Mouse (Mus musculus) neural tube, embryonic 15.5 days (tissue): ENCODE data around the gene Fam118b. TPM values are rescaled to one million over a fixed set of nuclear protein-coding genes. Genes with fewer than 3 reads are reported as not detected.
A peak's percentile ranks its signal among the peaks of the same experiment; 100 is the strongest.

Experiments
- ATAC-seq: fragments of 200-750 bp; cut with Nextera tagmentation; 2 replicates; pipeline ENCODE4 v1.8.0; 2017; ENCODE audit warnings: mild to moderate bottlenecking, moderate TSS enrichment, moderate library complexity; ENCODE audit not compliant: low FRiP score
- H3K27ac ChIP-seq: fragments of 300-500 bp; sonication (generic); replicated peaks from 2 replicates; pipeline ENCODE4 v1.5.1; 2015; ENCODE audit warnings: mild to moderate bottlenecking, inconsistent platforms
- H3K27me3 ChIP-seq: fragments of 300-500 bp; sonication (generic); replicated peaks from 2 replicates; pipeline ENCODE4 v1.6.1; 2015; ENCODE audit warnings: inconsistent platforms
- H3K36me3 ChIP-seq: fragments of 300-500 bp; sonication (generic); 2 replicates; pipeline ENCODE4 v1.6.1; 2015; ENCODE audit warnings: inconsistent platforms
- H3K4me1 ChIP-seq: fragments of 300-500 bp; sonication (generic); 2 replicates; pipeline ENCODE4 v1.6.1; 2015; ENCODE audit warnings: inconsistent platforms
- H3K4me2 ChIP-seq: fragments of 300-500 bp; sonication (generic); 2 replicates; pipeline ENCODE4 v1.6.1; 2015; ENCODE audit warnings: inconsistent platforms, mild to moderate bottlenecking, moderate library complexity
- H3K4me3 ChIP-seq: fragments of 300-500 bp; sonication (generic); replicated peaks from 2 replicates; pipeline ENCODE4 v1.5.1; 2015; ENCODE audit warnings: mild to moderate bottlenecking, inconsistent platforms
- H3K9ac ChIP-seq: fragments of 300-500 bp; sonication (generic); replicated peaks from 2 replicates; pipeline ENCODE4 v1.6.1; 2015; ENCODE audit warnings: mild to moderate bottlenecking, inconsistent platforms
- H3K9me3 ChIP-seq: fragments of 300-500 bp; sonication (generic); replicated peaks from 2 replicates; pipeline ENCODE4 v1.6.1; 2016; ENCODE audit warnings: inconsistent platforms
- WGBS: fragments of 180-500 bp; shearing (Covaris S2); methylation state at CpG from one replicate; pipeline ENCODE4 v1.1.7; 2015; ENCODE audit warnings: mixed read lengths; 5-methylcytosine and 5-hydroxymethylcytosine counted together
- polyA plus RNA-seq: library from polyadenylated mRNA; unstranded; fragments of >200 nt; fragmentation: Nextera tagmentation; extraction: Ambion mirVana; gene quantifications from 2 replicates; pipeline ENCODE4 v1.2.1, GENCODE M21; 2015

The Fam118b gene
- polyA plus RNA-seq, 1 experiment from 2014 or later, result 47.5 TPM

DNA sequence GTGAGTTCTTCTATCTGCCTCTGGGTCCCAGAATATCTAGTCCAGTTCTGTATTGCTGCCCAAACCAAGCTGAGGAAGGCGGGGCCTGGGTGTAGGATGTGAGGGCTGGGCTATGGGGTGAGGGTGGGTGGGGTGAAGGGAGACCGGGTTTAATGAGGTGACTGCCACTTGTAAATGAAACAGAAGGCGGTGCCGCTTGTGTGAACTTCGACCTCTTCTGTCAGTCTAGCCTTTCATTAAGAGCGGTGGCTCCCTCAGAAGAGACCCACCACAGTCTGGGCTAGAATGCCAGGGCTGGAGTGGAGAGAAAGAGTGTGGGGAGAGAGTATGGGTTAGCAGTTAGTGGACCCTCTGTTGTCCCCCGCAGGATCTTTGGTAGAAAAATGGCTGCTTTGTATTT is 22.4 kb upstream of the Fam118b start:
- Histone ChIP-seq H3K27me3 (peaks cover 36% of the 10 kb centered on the region), H3K4me2 (no peak overlapping the region)

DNA sequence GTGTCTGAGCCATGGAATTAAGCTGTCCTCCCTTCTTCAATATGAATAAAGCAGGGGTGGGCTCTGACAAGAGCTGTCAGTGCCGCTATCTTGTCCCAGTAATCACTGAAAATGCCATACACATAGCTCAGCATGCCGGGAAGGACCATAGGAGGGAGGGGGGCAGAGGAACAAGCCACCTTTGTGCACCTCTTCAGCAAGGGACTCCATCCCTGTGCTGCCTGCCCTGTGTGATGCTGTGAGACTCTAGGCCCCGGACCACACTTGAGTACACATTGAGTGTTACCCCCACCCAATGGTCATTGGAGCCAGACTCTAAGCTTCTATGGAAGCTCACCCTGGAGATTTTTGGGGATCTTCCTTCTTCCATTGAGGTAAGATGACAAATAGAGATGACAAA is 18.7 kb upstream of the Fam118b start:
- Histone ChIP-seq H3K27me3 (peaks cover 47% of the 10 kb centered on the region), H3K4me2 (no peak overlapping the region), H3K36me3 (no peaks in the 10 kb centered on the region), H3K9me3 (no peaks in the 10 kb centered on the region), H3K4me1 (no peaks in the 10 kb centered on the region), H3K9ac (no peak overlapping the region), H3K27ac (no peak overlapping the region), H3K4me3 (no peak overlapping the region)
- no peak for ATAC-seq
- 95% methylated on average over 3 of the region's 3 CpGs for WGBS

More for the DNA sequence above, 22.4 kb upstream of the Fam118b start:
- Histone ChIP-seq H3K4me1 (no peaks in the 10 kb centered on the region), H3K4me3 (no peak overlapping the region), H3K9ac (no peak overlapping the region), H3K27ac (no peak overlapping the region), H3K9me3 (no peaks in the 10 kb centered on the region), H3K36me3 (no peaks in the 10 kb centered on the region)
- 22% methylated on average over 7 of the region's 7 CpGs for WGBS
- ATAC-seq, result no peak

DNA sequence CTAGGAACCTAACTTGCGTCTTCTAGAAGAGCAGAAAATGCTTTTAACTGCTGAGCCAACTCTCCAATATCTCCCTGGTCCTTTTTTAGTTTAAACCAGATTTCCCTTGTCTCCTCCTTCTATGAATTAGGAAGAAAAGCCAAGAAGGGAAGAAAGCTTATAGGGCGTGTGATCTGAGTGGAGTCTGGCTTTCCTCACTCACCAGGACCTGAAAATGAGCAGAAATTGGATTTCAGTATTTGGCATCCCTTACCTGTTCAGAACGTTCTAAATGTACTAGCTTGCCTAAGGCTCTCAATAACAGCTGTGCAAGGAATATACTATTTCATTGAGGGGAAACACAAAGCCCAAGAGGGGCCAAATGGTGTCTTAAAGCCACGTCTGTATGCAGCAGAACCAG is 16.7 kb upstream of the Fam118b start:
- no peak overlapping the region for H3K9ac ChIP-seq
- H3K9me3 ChIP-seq, result no peaks in the 10 kb centered on the region
- peaks cover 41% of the 10 kb centered on the region for H3K27me3 ChIP-seq
- H3K27ac ChIP-seq, result no peak overlapping the region
- no peak overlapping the region for H3K4me3 ChIP-seq
- WGBS, result 90% methylated on average over 4 of the region's 4 CpGs
- no peaks in the 10 kb centered on the region for H3K36me3 ChIP-seq
- no peaks in the 10 kb centered on the region for H3K4me1 ChIP-seq
- no peak for ATAC-seq
- H3K4me2 ChIP-seq, result no peak overlapping the region

DNA sequence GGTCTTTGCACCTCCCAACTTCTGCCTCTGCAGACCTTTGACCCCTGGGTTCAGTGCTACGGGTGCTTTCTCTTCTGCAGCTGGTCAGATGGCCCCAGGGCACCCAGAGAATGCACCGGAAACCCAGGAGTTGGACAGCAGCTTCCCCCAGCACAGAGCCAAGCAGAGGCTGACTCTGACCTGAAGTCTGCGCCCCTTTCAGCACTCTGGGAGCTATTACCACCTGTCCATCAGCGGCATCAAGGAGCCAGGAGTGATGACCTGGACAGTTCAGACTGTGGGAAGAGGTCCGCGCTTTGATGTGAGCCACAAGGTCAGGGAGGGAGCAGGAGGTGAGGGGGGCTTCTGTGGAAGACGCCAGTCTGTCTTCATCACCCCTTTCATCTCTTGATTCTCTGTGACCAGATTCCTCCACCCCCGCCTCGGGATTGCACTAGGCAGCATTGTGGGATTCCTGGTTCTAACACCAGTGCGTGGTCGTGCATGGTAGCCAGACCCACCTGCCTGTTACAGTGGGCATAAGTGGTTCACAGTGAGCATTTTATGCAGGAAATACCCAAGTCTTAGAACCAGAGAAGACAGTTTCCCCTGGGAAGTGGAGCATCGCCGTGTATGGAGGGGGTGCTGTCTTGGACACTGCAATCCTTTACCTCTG is 15.9 kb upstream of the Fam118b start:
- no peak overlapping the region for H3K4me2 ChIP-seq
- 0 out of 2 replicates have a peak, but pooled peaks have one; percentile 29 for ATAC-seq
- WGBS, result 77% methylated on average over 13 of the region's 13 CpGs
- no peaks in the 10 kb centered on the region for H3K4me1 ChIP-seq
- no peak overlapping the region for H3K4me3 ChIP-seq
- H3K9me3 ChIP-seq, result no peaks in the 10 kb centered on the region
- no peak overlapping the region for H3K9ac ChIP-seq
- H3K27ac ChIP-seq, result no peak overlapping the region
- H3K27me3 ChIP-seq, result peaks cover 35% of the 10 kb centered on the region
- H3K36me3 ChIP-seq, result no peaks in the 10 kb centered on the region

DNA sequence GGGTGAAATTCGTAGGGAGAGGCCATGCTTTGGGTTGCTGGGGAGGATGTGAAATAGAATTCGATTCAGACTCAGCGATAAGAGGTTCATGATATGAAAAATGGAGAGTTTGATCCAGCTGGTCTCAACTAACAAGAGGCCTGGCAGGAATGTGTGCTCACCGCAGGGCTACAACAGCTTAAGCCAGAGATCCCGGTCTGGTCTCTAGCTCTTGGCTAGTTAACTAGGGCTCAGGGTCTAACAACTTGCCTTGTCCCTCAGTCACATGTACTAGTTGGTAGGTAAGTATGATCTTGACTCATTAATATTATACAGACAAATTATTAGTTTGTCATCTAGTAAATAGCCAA is 15.2 kb upstream of the Fam118b start:
- no peak for ATAC-seq
- no peak overlapping the region for H3K9ac ChIP-seq

DNA sequence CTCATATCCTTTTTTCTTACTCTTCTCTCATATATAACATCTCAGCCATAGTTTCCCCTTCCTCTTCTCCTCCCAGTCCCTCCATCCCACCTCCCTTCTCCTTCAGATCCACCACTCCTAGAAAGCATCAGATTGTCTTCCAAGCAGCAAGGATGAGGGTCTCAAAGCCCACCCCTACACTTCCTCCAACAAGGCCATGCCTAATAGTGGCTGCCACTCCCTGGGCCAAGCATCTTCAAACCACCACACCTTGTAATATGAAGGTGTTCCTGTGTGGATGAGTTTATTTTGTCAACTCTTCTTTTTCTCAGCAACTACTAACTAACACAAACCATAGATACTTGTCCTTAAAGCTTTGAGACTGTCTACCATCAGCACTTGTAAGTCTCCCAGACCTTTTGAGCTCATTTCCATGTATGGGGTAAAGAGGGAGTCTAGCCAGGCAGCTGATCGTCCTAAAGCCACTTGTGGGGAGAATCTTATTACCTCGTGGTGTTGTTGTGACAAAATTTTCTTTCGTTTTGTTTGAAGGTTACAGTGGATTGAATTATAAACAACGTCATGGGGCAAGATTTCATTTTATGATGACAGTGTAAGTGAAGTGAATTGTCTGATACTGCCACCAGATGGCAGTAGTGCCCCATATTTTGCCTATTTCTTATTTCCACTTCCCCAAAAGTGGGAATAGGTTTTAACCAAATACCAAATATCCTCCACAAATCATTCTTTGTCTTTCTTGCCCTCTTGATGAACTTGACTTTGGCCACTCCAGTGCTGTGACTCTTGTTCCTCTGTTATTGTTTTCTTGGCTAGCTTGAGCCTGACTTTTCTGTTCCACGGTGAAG is 14.6 kb upstream of the Fam118b start:
- WGBS, result 15% methylated on average over 5 of the region's 5 CpGs
- H3K9ac ChIP-seq, result no peak overlapping the region
- H3K27me3 ChIP-seq, result peaks cover 26% of the 10 kb centered on the region
- H3K9me3 ChIP-seq, result no peaks in the 10 kb centered on the region
- H3K4me2 ChIP-seq, result no peak overlapping the region
- H3K27ac ChIP-seq, result no peak overlapping the region
- ATAC-seq, result 0 out of 2 replicates have a peak, but pooled peaks have one; percentile 49
- no peak overlapping the region for H3K4me3 ChIP-seq
- H3K36me3 ChIP-seq, result peaks cover 9% of the 10 kb centered on the region; the same call in 1 of the 2 replicates
- no peaks in the 10 kb centered on the region for H3K4me1 ChIP-seq

More for the DNA sequence above, 15.2 kb upstream of the Fam118b start:
- no peaks in the 10 kb centered on the region for H3K4me1 ChIP-seq
- peaks cover 3% of the 10 kb centered on the region; the same call in 1 of the 2 replicates for H3K36me3 ChIP-seq
- no peak overlapping the region for H3K4me2 ChIP-seq
- WGBS, result 68% methylated on average over 5 of the region's 5 CpGs
- H3K27ac ChIP-seq, result no peak overlapping the region
- H3K4me3 ChIP-seq, result no peak overlapping the region
- H3K9me3 ChIP-seq, result no peaks in the 10 kb centered on the region
- peaks cover 30% of the 10 kb centered on the region for H3K27me3 ChIP-seq

DNA sequence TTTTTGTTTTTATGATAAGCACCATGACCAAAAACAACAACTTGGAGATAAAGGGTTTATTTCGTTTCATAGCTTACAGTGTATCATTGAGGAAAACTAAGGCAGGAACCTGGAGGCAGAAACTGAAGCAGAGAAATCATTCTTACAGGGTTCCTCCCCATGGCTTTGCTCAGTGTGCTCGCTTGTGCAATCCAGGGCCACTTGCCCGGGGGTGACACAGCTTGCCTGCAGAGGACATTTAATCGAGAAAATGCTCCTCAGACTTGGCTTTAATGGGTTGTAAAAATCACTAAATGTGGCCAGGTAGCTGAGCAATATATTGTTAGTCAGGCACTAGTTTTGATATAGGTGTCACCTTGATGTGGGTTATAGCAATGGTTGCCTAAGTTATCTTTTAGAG is 10.8 kb upstream of the Fam118b start:
- Histone ChIP-seq H3K27me3 (0 out of 2 replicates have a peak, but pooled peaks cover 4% of the 10 kb centered on the region), H3K9ac (no peak overlapping the region), H3K36me3 (peaks cover 30% of the 10 kb centered on the region), H3K4me3 (no peak overlapping the region), H3K27ac (no peak overlapping the region), H3K9me3 (no peaks in the 10 kb centered on the region), H3K4me2 (no peak overlapping the region), H3K4me1 (no peaks in the 10 kb centered on the region)
- 91% methylated on average over 4 of the region's 4 CpGs for WGBS
- ATAC-seq, result no peak

DNA sequence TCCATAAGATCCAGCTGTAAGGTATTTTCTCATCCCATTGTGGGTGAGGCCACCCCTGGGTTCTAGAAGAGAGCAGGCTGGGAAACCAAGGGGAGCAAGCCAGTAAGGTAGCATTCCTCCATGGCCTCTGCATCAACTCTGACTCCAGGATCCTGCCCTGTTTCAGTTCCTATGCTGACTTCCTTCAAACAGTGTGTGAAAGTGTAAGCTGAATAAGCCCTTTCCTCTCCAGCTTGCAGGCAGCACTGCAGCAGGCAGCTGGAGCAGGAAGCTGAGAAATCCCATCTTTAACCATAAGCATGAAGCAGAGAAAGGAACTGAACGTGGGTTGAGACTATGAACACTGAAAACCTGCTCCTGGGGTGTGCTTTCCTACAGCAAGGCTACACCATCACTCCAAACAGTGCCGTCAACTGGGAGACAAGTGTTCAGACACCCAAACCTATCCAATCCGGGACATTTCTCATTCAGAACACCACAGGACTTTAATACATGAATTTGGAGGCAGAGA is 10.3 kb upstream of the Fam118b start:
- no peak overlapping the region for H3K27ac ChIP-seq
- no peaks in the 10 kb centered on the region for H3K9me3 ChIP-seq
- no peaks in the 10 kb centered on the region for H3K4me1 ChIP-seq
- 88% methylated on average over 3 of the region's 3 CpGs for WGBS
- H3K4me3 ChIP-seq, result no peak overlapping the region
- peaks cover 34% of the 10 kb centered on the region for H3K36me3 ChIP-seq
- no peak overlapping the region for H3K4me2 ChIP-seq
- H3K9ac ChIP-seq, result no peak overlapping the region
- no peaks in the 10 kb centered on the region for H3K27me3 ChIP-seq
- ATAC-seq, result no peak

DNA sequence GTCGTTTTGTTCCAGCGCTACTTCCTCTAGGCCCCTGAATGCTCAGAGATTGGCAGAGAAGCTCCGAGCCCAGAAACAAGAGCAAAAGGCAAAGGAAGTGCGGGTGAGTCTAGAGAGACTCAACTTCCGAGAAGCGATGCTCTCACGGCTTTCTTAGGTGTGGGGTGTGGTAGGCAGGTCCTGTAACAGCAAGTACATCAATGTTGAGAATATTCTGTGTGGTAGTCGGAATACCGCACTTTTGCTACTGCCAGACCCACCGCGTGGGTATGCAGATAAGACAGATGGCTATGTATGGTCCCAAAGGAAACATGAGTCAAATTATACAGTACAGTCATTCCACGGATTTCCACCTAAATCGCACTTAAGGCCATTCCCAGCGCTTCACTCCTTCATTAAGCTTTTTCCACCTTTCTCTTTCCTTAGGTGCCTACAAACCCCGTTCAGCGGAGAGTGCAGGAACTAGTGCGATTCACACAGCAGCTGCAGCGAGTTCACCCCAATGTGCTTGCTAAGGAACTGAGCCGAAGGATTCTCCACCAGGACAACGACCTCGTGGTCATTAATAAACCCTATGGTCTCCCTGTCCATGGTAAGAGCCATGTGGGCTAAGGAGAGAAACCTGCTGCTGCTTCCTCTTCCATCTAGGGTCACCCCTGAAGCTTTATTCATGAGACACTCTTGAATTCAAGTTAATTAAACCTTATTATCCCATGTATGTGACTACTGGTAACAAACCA is 541 bp upstream of the Fam118b start:
- peak overlapping the region; percentile 77 for H3K4me2 ChIP-seq
- no peaks in the 10 kb centered on the region for H3K9me3 ChIP-seq
- H3K9ac ChIP-seq, result peak overlapping the region; percentile 62
- peaks cover 23% of the 10 kb centered on the region for H3K4me1 ChIP-seq
- peak overlapping the region; percentile 85 for H3K27ac ChIP-seq
- 2% methylated on average over 21 of the region's 21 CpGs for WGBS
- peaks cover 15% of the 10 kb centered on the region for H3K36me3 ChIP-seq
- ATAC-seq, result peak; percentile 65
- no peaks in the 10 kb centered on the region for H3K27me3 ChIP-seq
- peak overlapping the region; percentile 62 for H3K4me3 ChIP-seq

DNA sequence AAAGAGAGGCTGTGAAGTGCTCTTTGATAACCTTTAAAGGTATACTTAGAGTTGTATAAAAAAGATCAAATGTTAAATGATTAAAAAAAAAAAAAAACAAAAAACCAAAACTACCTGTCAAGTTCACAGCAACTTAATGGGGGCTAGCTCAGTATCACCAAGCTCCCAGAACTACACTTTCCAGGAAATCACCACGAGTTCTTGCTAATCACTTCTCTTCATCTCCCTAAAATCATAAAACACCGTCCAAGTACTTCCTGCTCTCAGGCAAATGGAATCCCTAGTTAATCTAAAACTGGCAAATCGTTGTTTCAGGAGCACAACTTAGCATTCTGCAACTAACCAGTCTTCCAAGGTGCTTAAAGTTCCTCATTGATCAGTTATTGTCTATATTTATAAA is 3.1 kb downstream of the Fam118b start:
- Histone ChIP-seq H3K9me3 (no peaks in the 10 kb centered on the region), H3K4me2 (no peak overlapping the region), H3K4me1 (peaks cover 23% of the 10 kb centered on the region), H3K4me3 (no peak overlapping the region), H3K9ac (no peak overlapping the region), H3K27me3 (no peaks in the 10 kb centered on the region), H3K27ac (no peak overlapping the region), H3K36me3 (no peaks in the 10 kb centered on the region)
- 88% methylated on average over 3 of the region's 3 CpGs for WGBS
- no peak for ATAC-seq

DNA sequence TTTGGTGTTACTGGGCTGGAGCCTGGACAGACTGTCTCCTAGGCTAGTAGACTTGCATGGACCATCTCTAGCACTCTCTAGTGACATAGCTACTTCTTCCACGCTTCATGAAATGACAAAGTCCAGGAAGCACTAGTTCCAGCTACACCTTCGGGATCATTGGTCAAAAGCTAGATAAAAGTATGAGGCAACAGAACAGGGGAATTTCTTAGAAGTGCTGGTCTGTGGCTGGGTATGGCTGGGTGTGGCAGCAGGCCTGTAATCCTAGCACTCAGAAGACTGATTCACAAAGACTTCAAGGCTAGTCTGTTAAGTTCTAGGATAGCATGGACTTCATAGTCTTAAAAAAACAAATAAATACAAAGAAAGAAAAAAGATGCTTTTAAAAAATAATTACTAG is 4.2 kb downstream of the Fam118b start:
- 88% methylated on average over 2 of the region's 2 CpGs for WGBS
- ATAC-seq, result no peak
- Histone ChIP-seq H3K4me3 (no peak overlapping the region), H3K27ac (no peak overlapping the region), H3K4me1 (peaks cover 18% of the 10 kb centered on the region), H3K27me3 (no peaks in the 10 kb centered on the region), H3K36me3 (no peaks in the 10 kb centered on the region), H3K4me2 (no peak overlapping the region), H3K9me3 (no peaks in the 10 kb centered on the region), H3K9ac (no peak overlapping the region)
